Mouse (Mus musculus) ES-Bruce4 (cell line): ENCODE results near the gene Rbbp6.

Source experiments
- CTCF ChIP-seq: IDR thresholded peaks from one replicate; pipeline ENCODE4 v1.8.1; 2011; ENCODE audit warnings: low read depth, low read length
- EP300 ChIP-seq: IDR thresholded peaks from 2 replicates; pipeline ENCODE4 v1.6.1; 2011; ENCODE audit warnings: low read depth, low read length; ENCODE audit not compliant: insufficient read depth
- POLR2A ChIP-seq: IDR thresholded peaks from one replicate; pipeline ENCODE4 v1.8.1; 2011; ENCODE audit warnings: low read length; ENCODE audit not compliant: insufficient read depth

DNA sequence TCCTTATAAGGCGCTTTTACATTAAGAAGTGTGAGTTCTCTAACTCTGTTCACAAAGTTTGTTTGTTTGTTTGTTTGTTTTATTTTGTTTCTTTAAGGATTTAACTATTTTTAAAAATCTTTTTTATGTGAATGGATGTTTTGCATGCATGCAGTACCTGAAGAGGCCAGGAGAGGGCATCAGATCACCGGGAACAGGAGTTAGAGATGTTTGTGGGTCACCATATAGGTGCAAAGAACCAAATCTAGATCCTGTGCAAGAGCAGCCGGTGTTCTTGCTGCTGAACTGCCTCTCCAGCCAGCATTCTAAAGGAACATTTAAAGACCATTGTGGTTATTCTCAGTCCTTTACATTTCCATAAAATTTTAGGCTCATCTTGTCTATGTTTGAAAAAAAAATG lies 52.1 kb downstream of the Rbbp6 start:
- TF ChIP-seq CTCF (peak; percentile 25), POLR2A (no peak), EP300 (no peak)
